ENCODE assay signal across 11 mouse cellular contexts in the genomic region with DNA sequence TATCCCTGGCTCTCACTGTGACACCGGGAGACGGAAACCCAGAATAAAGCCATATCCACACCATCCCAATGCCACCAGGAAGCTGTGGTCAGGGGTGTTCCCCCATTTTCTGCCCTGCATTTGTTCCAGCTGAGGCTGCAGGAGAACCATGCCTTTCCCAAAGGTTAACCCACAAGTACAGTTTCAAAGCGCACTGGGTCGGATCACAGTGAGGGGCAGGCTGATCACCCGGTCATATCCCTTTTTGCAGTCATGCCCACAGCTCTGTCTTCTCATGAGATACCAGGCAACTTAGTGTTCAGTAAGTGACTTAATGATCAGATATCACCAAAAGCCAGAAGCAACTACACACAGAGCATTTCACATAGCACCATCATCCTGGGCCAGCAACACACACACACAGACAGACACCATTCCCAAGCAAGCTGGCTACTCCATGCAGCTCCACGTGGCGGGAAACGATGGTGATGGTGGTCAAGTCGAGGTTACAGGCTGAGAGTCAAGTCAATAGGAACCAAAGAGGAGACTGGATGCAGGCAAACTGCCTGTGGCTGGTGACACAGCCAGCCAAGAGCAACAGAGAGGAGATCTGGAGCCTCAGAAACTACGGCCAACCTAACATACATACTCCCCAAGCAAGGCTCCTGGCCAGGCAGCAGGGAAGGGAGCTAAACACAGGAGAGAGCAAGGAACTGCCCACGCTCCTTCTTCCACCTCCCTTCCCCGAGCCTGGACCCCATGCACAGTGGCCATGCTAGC. TPM values are rescaled to one million over a fixed set of nuclear protein-coding genes. Genes with fewer than 3 reads are reported as not detected.
DNase-seq lines count a peak whose midpoint lies in the region; ATAC-seq and TF ChIP-seq lines count a peak whose summit lies in the region.
"Had no signal": no experiment of that assay in that cellular context is flagged by ENCODE, and none has a peak within 500 bp of the region (broad histone marks: within the 10 kb centered on the region; RNA-seq: fewer than 3 reads in every experiment).

No protein-coding gene starts in this region.

- no peak overlapping the region for H3K4me3 ChIP-seq in heart, embryonic 13.5 days
- H3K4me3 ChIP-seq in heart, adult 2 months: no peak overlapping the region
- no peak overlapping the region for H3K4me3 ChIP-seq in embryonic facial prominence, embryonic 14.5 days (ENCODE audit: low read depth, low read length)
- no peak overlapping the region for H3K4me3 ChIP-seq in hindbrain, embryonic 11.5 days (ENCODE audit: low read depth, low read length)
- H3K4me3 ChIP-seq in midbrain, embryonic 15.5 days: no peak overlapping the region
- H3K4me3 ChIP-seq in liver, embryonic 12.5 days: no peak overlapping the region

- peaks cover 94% of the 10 kb centered on the region for H3K4me1 ChIP-seq in heart, embryonic 13.5 days
- peaks cover 36% of the 10 kb centered on the region for H3K4me1 ChIP-seq in heart, adult 2 months (ENCODE audit: control insufficient read depth, insufficient read depth, low read length)
- H3K4me1 ChIP-seq in embryonic facial prominence, embryonic 14.5 days (ENCODE audit: control insufficient read depth, insufficient read depth, low read length): peaks cover 56% of the 10 kb centered on the region
- H3K4me1 ChIP-seq in hindbrain, embryonic 11.5 days (replicated peaks; ENCODE audit: control insufficient read depth, insufficient read depth, low read length): peaks cover 31% of the 10 kb centered on the region
- H3K4me1 ChIP-seq in midbrain, embryonic 15.5 days: peaks cover 67% of the 10 kb centered on the region
- H3K4me1 ChIP-seq in liver, embryonic 12.5 days: peaks cover 74% of the 10 kb centered on the region

- intact Hi-C loops in heart, adult 2 months (cut with DNase I): no loop called here

- peaks cover 16% of the 10 kb centered on the region for H3K79me2 ChIP-seq in heart, adult 2 months (replicated peaks; ENCODE audit: control insufficient read depth, insufficient read depth, low read length)

- H3K27me3 ChIP-seq in heart, embryonic 13.5 days (replicated peaks): no peaks in the 10 kb centered on the region
- H3K27me3 ChIP-seq in heart, adult 2 months (ENCODE audit: control insufficient read depth, insufficient read depth, low read length): no peaks in the 10 kb centered on the region
- H3K27me3 ChIP-seq in embryonic facial prominence, embryonic 14.5 days (replicated peaks; ENCODE audit: control insufficient read depth, insufficient read depth, low read length): no peaks in the 10 kb centered on the region
- H3K27me3 ChIP-seq in hindbrain, embryonic 11.5 days (ENCODE audit: control insufficient read depth, insufficient read depth, low read length): no peaks in the 10 kb centered on the region
- no peaks in the 10 kb centered on the region for H3K27me3 ChIP-seq in midbrain, embryonic 15.5 days (replicated peaks)
- H3K27me3 ChIP-seq in liver, embryonic 12.5 days (replicated peaks): no peaks in the 10 kb centered on the region
- H3K27me3 ChIP-seq: CH12.LX had no signal

- no peak for TF ChIP-seq POLR2A in heart, adult 2 months (IDR thresholded peaks at IDR 0.05; ENCODE audit: insufficient read depth, low read depth, low read length)

- no peak for ATAC-seq in heart, embryonic 13.5 days (ENCODE audit: extremely low read depth, insufficient number of reproducible peaks, low FRiP score, low TSS enrichment)
- no peak for ATAC-seq in embryonic facial prominence, embryonic 14.5 days (ENCODE audit: low read depth)
- no peak for ATAC-seq in hindbrain, embryonic 11.5 days (ENCODE audit: low FRiP score)
- no peak for ATAC-seq in midbrain, embryonic 15.5 days (replicated peaks)
- no peak for ATAC-seq in liver, embryonic 12.5 days

- peak overlapping the region; percentile 17; the same call in 1 of the 2 replicates for H3K9ac ChIP-seq in heart, embryonic 13.5 days
- H3K9ac ChIP-seq in heart, adult 2 months (ENCODE audit: low read depth, low read length): no peak overlapping the region
- no peak overlapping the region for H3K9ac ChIP-seq in embryonic facial prominence, embryonic 14.5 days (ENCODE audit: low read depth, low read length)
- H3K9ac ChIP-seq in hindbrain, embryonic 11.5 days (ENCODE audit: low read depth, low read length): 0 out of 2 replicates have a peak overlapping the region, but pooled peaks have one; percentile 11
- no peak overlapping the region for H3K9ac ChIP-seq in midbrain, embryonic 15.5 days
- H3K9ac ChIP-seq in liver, embryonic 12.5 days: no peak overlapping the region

- TF ChIP-seq CTCF in heart, adult 2 months (IDR thresholded peaks at IDR 0.05): no peak

- H3K27ac ChIP-seq in heart, embryonic 13.5 days (replicated peaks): peak overlapping the region; percentile 100
- no peak overlapping the region for H3K27ac ChIP-seq in heart, adult 2 months
- H3K27ac ChIP-seq in embryonic facial prominence, embryonic 14.5 days (replicated peaks; ENCODE audit: low read depth, low read length): peak overlapping the region; percentile 25; the same call in 1 of the 2 replicates
- no peak overlapping the region for H3K27ac ChIP-seq in hindbrain, embryonic 11.5 days (ENCODE audit: low read depth, low read length)
- peak overlapping the region; percentile 49 for H3K27ac ChIP-seq in midbrain, embryonic 15.5 days
- H3K27ac ChIP-seq in liver, embryonic 12.5 days: no peak overlapping the region

- TF ChIP-seq EP300 in heart, adult 2 months (IDR thresholded peaks at IDR 0.05; ENCODE audit: insufficient read depth, low read depth, low read length): no peak

- H3K4me2 ChIP-seq in heart, embryonic 13.5 days: no peak overlapping the region
- no peak overlapping the region for H3K4me2 ChIP-seq in embryonic facial prominence, embryonic 14.5 days (ENCODE audit: low read depth, low read length)
- no peak overlapping the region for H3K4me2 ChIP-seq in hindbrain, embryonic 11.5 days (replicated peaks; ENCODE audit: low read depth, low read length)
- no peak overlapping the region for H3K4me2 ChIP-seq in midbrain, embryonic 15.5 days
- H3K4me2 ChIP-seq in liver, embryonic 12.5 days: no peak overlapping the region

- H3K36me3 ChIP-seq in heart, embryonic 13.5 days: no peaks in the 10 kb centered on the region
- H3K36me3 ChIP-seq in heart, adult 2 months (ENCODE audit: control insufficient read depth, insufficient read depth, low read length): no peaks in the 10 kb centered on the region
- H3K36me3 ChIP-seq in embryonic facial prominence, embryonic 14.5 days (ENCODE audit: control insufficient read depth, insufficient read depth, low read length): no peaks in the 10 kb centered on the region
- H3K36me3 ChIP-seq in hindbrain, embryonic 11.5 days (ENCODE audit: control insufficient read depth, insufficient read depth, low read length): no peaks in the 10 kb centered on the region
- H3K36me3 ChIP-seq in midbrain, embryonic 15.5 days (replicated peaks): no peaks in the 10 kb centered on the region
- H3K36me3 ChIP-seq in liver, embryonic 12.5 days: no peaks in the 10 kb centered on the region

- 66% methylated on average over 12 of the region's 12 CpGs for WGBS in heart, embryonic 13.5 days
- WGBS in heart, adult 2 months: 72% methylated on average over 12 of the region's 12 CpGs
- WGBS in embryonic facial prominence, embryonic 14.5 days: 72% methylated on average over 12 of the region's 12 CpGs
- 89% methylated on average over 12 of the region's 12 CpGs for WGBS in hindbrain, embryonic 11.5 days
- WGBS in midbrain, embryonic 15.5 days: 87% methylated on average over 12 of the region's 12 CpGs
- 65% methylated on average over 12 of the region's 12 CpGs for WGBS in liver, embryonic 12.5 days (ENCODE audit: insufficient replicate concordance)

- no peaks in the 10 kb centered on the region for H3K9me3 ChIP-seq in heart, embryonic 13.5 days
- no peaks in the 10 kb centered on the region for H3K9me3 ChIP-seq in embryonic facial prominence, embryonic 14.5 days (ENCODE audit: control insufficient read depth, low read length)
- no peaks in the 10 kb centered on the region for H3K9me3 ChIP-seq in hindbrain, embryonic 11.5 days (ENCODE audit: control insufficient read depth, low read length)
- no peaks in the 10 kb centered on the region for H3K9me3 ChIP-seq in midbrain, embryonic 15.5 days
- H3K9me3 ChIP-seq in liver, embryonic 12.5 days (replicated peaks): no peaks in the 10 kb centered on the region

- no peak for DNase-seq in heart, adult 2 months
- DNase-seq in embryonic facial prominence, embryonic 14.5 days (ENCODE audit: low spot score): peak; percentile 23
- DNase-seq in hindbrain, embryonic 11.5 days (ENCODE audit: low spot score): no peak
- no peak for DNase-seq in spleen, postnatal 4 days (ENCODE audit: low spot score in 2 of 2)
- no peak for DNase-seq in ovary, adult 18-20 months (ENCODE audit: low spot score)
- DNase-seq: layer of hippocampus, postnatal 36 days; lung, postnatal 10 days had no signal

RNA-seq across cellular contexts. Expression of gene Ncor2, which starts 35.7 kb away (rescaled TPM):
- polyA plus RNA-seq in heart, embryonic 13.5 days (2015; fragmentation: Nextera tagmentation; extraction: Ambion mirVana): 16.5 and 17.0 TPM in 2 replicates
- 10 to 100 TPM; 73.5 to 77.5 TPM for total RNA-seq in heart, adult 2 months (2021)
- polyA plus RNA-seq in heart, adult 2 months (2012; rRNA removed): 27.9 and 39.1 TPM in 2 replicates
- polyA plus RNA-seq in embryonic facial prominence, embryonic 14.5 days (2014; fragmentation: Nextera tagmentation; extraction: Ambion mirVana): 34.9 and 37.3 TPM in 2 replicates
- polyA plus RNA-seq in hindbrain, embryonic 11.5 days (2014; fragmentation: Nextera tagmentation; extraction: Ambion mirVana): 14.5 and 21.2 TPM in 2 replicates
- 25.6 and 27.6 TPM in 2 replicates for polyA plus RNA-seq in midbrain, embryonic 15.5 days (2015; fragmentation: Nextera tagmentation; extraction: Ambion mirVana)
- 9.7 and 10.0 TPM in 2 replicates for polyA plus RNA-seq in liver, embryonic 12.5 days (2016; fragmentation: Nextera tagmentation; extraction: Ambion mirVana)

Comparison
In these comparisons a context has a peak if more than half of its experiments do, and no peak if none do; other contexts are left out.
1. H3K27ac ChIP-seq: peak in heart, embryonic 13.5 days (single experiment), embryonic facial prominence, embryonic 14.5 days (single experiment) and midbrain, embryonic 15.5 days (single experiment); none in heart, adult 2 months (single experiment), hindbrain, embryonic 11.5 days (single experiment) and liver, embryonic 12.5 days (single experiment).
2. H3K9ac ChIP-seq: peak in heart, embryonic 13.5 days (single experiment) and hindbrain, embryonic 11.5 days (single experiment); none in heart, adult 2 months (single experiment), embryonic facial prominence, embryonic 14.5 days (single experiment), midbrain, embryonic 15.5 days (single experiment) and liver, embryonic 12.5 days (single experiment).